Mouse (Mus musculus) erythroid progenitor cell, adult 5-6 weeks (primary cell): ENCODE measurements around the gene Kit. TPM values are rescaled to one million over a fixed set of nuclear protein-coding genes. Genes with fewer than 3 reads are reported as not detected.

Experiments used
- ATAC-seq: replicated peaks from 2 replicates; pipeline ENCODE4 v1.8.0; 2016; ENCODE audit warnings: moderate number of reproducible peaks, mild to moderate bottlenecking, moderate TSS enrichment, inconsistent platforms; ENCODE audit not compliant: poor library complexity, low FRiP score, severe bottlenecking
- total RNA-seq, 2 experiments: library from RNA; stranded (forward) in 1 of 2; stranded (reverse) in 1 of 2; fragments of 150-400 nt in 1 of 2; fragments of 186-747, 209-891 nt in 1 of 2; gene quantifications; 2 replicates each; pipeline versions ENCODE4 v1.2.3 to v1.2.4; 2015 to 2017; ENCODE audit warnings: low replicate concordance in 2 of 2

Kit gene
- total RNA-seq (2015; ENCODE audit: low replicate concordance) (25.2 and 26.8 TPM in 2 replicates), total RNA-seq (2017; ENCODE audit: low replicate concordance) (3.2 and 6.8 TPM in 2 replicates)

- ATAC-seq, result no peak; the same call in 1 of the 2 replicates
Observed at GRCm38 (mm10) chr5:75574852-75575566, at the start of gene Kit. Gene Kit, plus strand, starts transcription at chr5:75574916.

GRCm38 (mm10) chr5:75536156-75536555 is 38.6 kb upstream of the Kit start:
- no peak for ATAC-seq

- no peak for ATAC-seq
Observed at GRCm38 (mm10) chr5:75537717-75538116, 37.0 kb upstream of the Kit start.

- ATAC-seq, result no peak
Observed at GRCm38 (mm10) chr5:75538458-75538857, 36.3 kb upstream of the Kit start.

- no peak for ATAC-seq
Observed at GRCm38 (mm10) chr5:75539098-75539497, 35.6 kb upstream of the Kit start.

- no peak for ATAC-seq
Observed at GRCm38 (mm10) chr5:75543757-75544156, 31.0 kb upstream of the Kit start.

GRCm38 (mm10) chr5:75544472-75545264 is 30.0 kb upstream of the Kit start:
- ATAC-seq, result no peak

- ATAC-seq, result no peak
Observed at GRCm38 (mm10) chr5:75545265-75545643, 29.5 kb upstream of the Kit start.

- ATAC-seq, result no peak
Observed at GRCm38 (mm10) chr5:75553021-75553420, 21.7 kb upstream of the Kit start.

- no peak for ATAC-seq
Observed at GRCm38 (mm10) chr5:75557636-75558035, 17.1 kb upstream of the Kit start.

GRCm38 (mm10) chr5:75559291-75559690 is 15.4 kb upstream of the Kit start:
- no peak for ATAC-seq

GRCm38 (mm10) chr5:75561231-75561630 is 13.5 kb upstream of the Kit start:
- ATAC-seq, result no peak

GRCm38 (mm10) chr5:75574151-75574851 is 415 bp upstream of the Kit start:
- no peak for ATAC-seq

GRCm38 (mm10) chr5:75575567-75576515 is 1.1 kb downstream of the Kit start:
- ATAC-seq, result no peak

GRCm38 (mm10) chr5:75576741-75577140 is 2.0 kb downstream of the Kit start:
- no peak for ATAC-seq

- ATAC-seq, result no peak
Observed at GRCm38 (mm10) chr5:75578141-75578540, 3.4 kb downstream of the Kit start.

- ATAC-seq, result no peak
Observed at GRCm38 (mm10) chr5:75579244-75579643, 4.5 kb downstream of the Kit start.

- ATAC-seq, result no peak
Observed at GRCm38 (mm10) chr5:75579646-75580268, 5.0 kb downstream of the Kit start.

- ATAC-seq, result no peak
Observed at GRCm38 (mm10) chr5:75581926-75582325, 7.2 kb downstream of the Kit start.
